Mouse (Mus musculus) midbrain, embryonic 13.5 days (tissue): Measurements from ENCODE around the gene 1700021F05Rik. TPM values are rescaled to one million over a fixed set of nuclear protein-coding genes. Genes with fewer than 3 reads are reported as not detected.

Experiments
- ATAC-seq: fragments of 200-750 bp; cut with Nextera tagmentation; 2 replicates; pipeline ENCODE4 v1.8.0; 2017; ENCODE audit warnings: mild to moderate bottlenecking, moderate TSS enrichment, moderate library complexity
- H3K27ac ChIP-seq: fragments of 300-500 bp; sonication (generic); 2 replicates; pipeline ENCODE4 v1.5.1; 2015; ENCODE audit warnings: inconsistent platforms, mild to moderate bottlenecking, moderate library complexity
- H3K27me3 ChIP-seq: fragments of 300-500 bp; sonication (generic); 2 replicates; pipeline ENCODE4 v1.6.1; 2015; ENCODE audit warnings: mild to moderate bottlenecking, inconsistent platforms
- H3K36me3 ChIP-seq: fragments of 300-500 bp; sonication (generic); 2 replicates; pipeline ENCODE4 v1.6.1; 2015; ENCODE audit warnings: mild to moderate bottlenecking, inconsistent platforms
- H3K4me1 ChIP-seq: fragments of 300-500 bp; sonication (generic); replicated peaks from 2 replicates; pipeline ENCODE4 v1.6.1; 2015; ENCODE audit warnings: inconsistent platforms
- H3K4me2 ChIP-seq: fragments of 300-500 bp; sonication (generic); replicated peaks from 2 replicates; pipeline ENCODE4 v1.6.1; 2015; ENCODE audit warnings: moderate library complexity, mild to moderate bottlenecking, inconsistent platforms
- H3K4me3 ChIP-seq: fragments of 300-500 bp; sonication (generic); replicated peaks from 2 replicates; pipeline ENCODE4 v1.5.1; 2015; ENCODE audit warnings: mild to moderate bottlenecking, inconsistent platforms
- H3K9ac ChIP-seq: fragments of 300-500 bp; sonication (generic); replicated peaks from 2 replicates; pipeline ENCODE4 v1.6.1; 2015; ENCODE audit warnings: mild to moderate bottlenecking, inconsistent platforms
- H3K9me3 ChIP-seq: fragments of 300-500 bp; sonication (generic); 2 replicates; pipeline ENCODE4 v1.6.1; 2016; ENCODE audit warnings: mild to moderate bottlenecking, inconsistent platforms
- WGBS: fragments of 180-500 bp; shearing (Covaris S2); methylation state at CpG from one replicate; pipeline ENCODE4 v1.1.7; 2015; 5-methylcytosine and 5-hydroxymethylcytosine counted together
- polyA plus RNA-seq: library from polyadenylated mRNA; unstranded; fragments of >200 nt; fragmentation: Nextera tagmentation; extraction: Ambion mirVana; gene quantifications from 2 replicates; pipeline ENCODE4 v1.2.1, GENCODE M21; 2015

Gene 1700021F05Rik
- 68.4 and 70.7 TPM in 2 replicates for polyA plus RNA-seq

DNA sequence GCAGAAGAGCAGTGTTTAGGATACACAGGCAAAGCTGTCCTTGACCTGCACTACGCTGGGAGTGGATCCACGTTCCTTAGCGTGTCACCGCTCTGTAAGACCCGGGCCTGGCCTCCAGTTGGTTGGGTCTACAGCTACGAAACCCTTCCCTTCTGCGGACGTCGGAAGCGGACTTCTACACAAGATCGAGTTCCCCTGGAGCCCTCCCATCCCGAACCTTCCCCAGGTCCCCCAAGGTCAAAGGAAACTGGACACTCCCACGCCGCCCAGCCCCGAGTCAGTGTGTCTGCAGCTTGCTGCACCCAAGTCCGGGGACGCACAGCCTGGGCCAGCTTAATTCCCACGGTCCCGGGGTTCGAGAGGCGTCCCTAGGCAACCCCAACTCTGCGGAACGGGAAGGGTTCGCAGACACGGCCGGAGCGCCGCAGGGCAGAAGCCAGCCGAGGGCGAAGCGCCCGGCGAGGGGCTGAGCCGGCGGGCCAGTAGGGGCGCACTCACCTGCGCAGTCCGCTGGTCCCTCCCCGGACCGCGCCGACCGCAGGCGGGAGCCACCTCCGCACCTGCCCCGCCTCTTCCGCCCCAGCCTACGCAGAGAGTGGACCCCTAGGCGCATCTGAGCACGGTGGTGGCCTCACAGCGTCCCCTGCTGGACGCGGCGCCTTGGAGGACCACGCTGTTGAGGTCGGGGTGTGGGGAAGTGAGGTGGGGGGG lies at the start of gene 1700021F05Rik:
1700021F05Rik (minus strand) TSS at position 553 of the 711 bp plus-strand sequence.
- ATAC-seq, result peak; percentile 100
- H3K9ac ChIP-seq, result peak within 1 kb of the TSS; percentile 86
- peak within 1 kb of the TSS; percentile 73 for H3K4me2 ChIP-seq
- H3K4me3 ChIP-seq, result peak within 1 kb of the TSS; percentile 72
- no peaks in the 10 kb centered on the region for H3K27me3 ChIP-seq
- H3K9me3 ChIP-seq, result no peaks in the 10 kb centered on the region
- peak within 1 kb of the TSS; percentile 59 for H3K27ac ChIP-seq
- H3K4me1 ChIP-seq, result peaks cover 15% of the 10 kb centered on the region
- H3K36me3 ChIP-seq, result peaks cover 10% of the 10 kb centered on the region
- under 1% methylated on average over 52 of the region's 56 CpGs for WGBS

DNA sequence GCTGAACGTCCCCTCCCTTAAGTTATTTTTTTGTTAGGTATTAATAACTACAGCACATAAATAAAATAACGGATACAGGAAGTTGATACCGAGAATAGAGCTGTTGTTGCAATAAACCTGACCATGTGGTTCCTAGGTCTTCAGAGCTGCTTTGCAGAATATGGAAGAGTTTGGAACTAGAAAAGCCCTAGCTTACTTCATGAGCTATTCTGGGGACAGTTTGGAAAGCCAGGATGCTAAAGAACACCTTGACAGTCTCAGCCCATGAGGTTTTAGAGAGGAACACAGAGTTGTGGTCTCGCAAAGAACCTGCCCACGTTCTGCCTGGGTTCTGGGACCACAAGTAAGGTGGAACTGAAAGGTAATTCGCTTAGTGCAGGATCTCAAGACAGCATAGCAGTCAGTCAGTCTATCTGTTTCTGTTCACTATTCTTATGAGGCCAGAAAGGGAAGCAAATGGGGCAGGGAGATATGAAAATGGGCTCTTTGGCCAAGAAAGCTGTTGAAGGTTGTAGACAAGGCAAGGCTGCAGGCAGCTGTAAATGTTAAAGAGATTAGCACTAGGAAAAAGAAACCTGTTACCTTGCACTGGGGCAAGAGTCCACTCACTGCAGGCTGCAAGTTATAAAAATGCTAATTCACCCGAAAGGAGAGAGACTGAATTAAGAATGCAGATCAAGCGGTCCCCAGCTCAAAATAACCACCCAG lies 47.8 kb upstream of the 1700021F05Rik start:
- Histone ChIP-seq H3K4me1 (peaks cover 5% of the 10 kb centered on the region; the same call in 1 of the 2 replicates), H3K27me3 (no peaks in the 10 kb centered on the region), H3K27ac (no peak overlapping the region), H3K9ac (no peak overlapping the region), H3K4me2 (no peak overlapping the region), H3K9me3 (no peaks in the 10 kb centered on the region), H3K36me3 (peaks cover 15% of the 10 kb centered on the region), H3K4me3 (no peak overlapping the region)
- ATAC-seq, result no peak
- 70% methylated on average over 8 of the region's 8 CpGs for WGBS

DNA sequence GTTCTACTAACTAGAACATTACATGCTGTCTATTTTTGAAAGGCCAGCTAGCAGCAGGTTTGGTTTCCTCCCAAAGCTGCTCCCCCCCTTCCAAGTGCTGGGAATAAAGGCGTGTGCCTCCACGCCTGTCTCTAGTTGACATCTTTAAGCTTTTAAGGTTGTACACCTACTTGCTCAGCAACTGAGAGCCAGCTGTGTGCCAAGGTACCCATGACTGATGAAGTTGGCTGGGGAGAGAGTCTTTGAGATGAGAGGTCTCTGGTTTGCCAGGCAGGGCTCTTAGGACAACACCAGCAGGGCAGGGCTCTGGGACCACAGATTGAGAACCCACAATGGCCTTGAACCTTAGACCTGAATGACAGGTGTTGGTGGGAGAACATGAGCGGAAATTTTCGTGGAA lies 43.7 kb upstream of the 1700021F05Rik start:
- H3K4me1 ChIP-seq, result peaks cover 28% of the 10 kb centered on the region
- H3K9me3 ChIP-seq, result no peaks in the 10 kb centered on the region
- H3K4me2 ChIP-seq, result no peak overlapping the region
- no peaks in the 10 kb centered on the region for H3K27me3 ChIP-seq
- H3K9ac ChIP-seq, result no peak overlapping the region
- peaks cover 29% of the 10 kb centered on the region for H3K36me3 ChIP-seq
- H3K4me3 ChIP-seq, result no peak overlapping the region
- no peak overlapping the region for H3K27ac ChIP-seq
- ATAC-seq, result no peak
- 90% methylated on average over 4 of the region's 4 CpGs for WGBS

DNA sequence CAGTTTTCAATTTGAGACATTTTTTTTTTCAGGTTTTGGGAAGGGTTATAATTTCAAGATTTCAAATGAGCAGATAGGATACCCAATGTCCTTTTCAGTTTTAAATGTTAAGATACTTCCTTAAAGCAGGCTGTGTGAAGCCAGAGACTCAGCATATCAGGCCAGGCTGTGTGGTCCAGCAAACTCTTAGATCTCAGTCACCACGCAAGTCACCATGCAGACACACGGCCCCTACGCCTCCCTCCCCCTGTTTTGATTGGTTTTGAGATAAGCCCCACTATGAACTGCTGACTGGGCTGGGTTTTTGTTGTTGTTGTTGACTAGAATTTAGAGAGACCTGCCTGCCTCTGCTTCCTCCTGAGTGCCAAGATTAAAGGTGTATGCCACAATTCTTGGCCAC lies 40.5 kb upstream of the 1700021F05Rik start:
- Histone ChIP-seq H3K9me3 (no peaks in the 10 kb centered on the region), H3K4me2 (peak overlapping the region; percentile 77), H3K4me3 (peak overlapping the region; percentile 66), H3K27me3 (peaks cover 15% of the 10 kb centered on the region), H3K4me1 (peaks cover 35% of the 10 kb centered on the region), H3K36me3 (peaks cover 29% of the 10 kb centered on the region), H3K9ac (peak overlapping the region; percentile 98), H3K27ac (peak overlapping the region; percentile 99)
- ATAC-seq, result no peak
- 19% methylated on average over 3 of the region's 3 CpGs for WGBS

DNA sequence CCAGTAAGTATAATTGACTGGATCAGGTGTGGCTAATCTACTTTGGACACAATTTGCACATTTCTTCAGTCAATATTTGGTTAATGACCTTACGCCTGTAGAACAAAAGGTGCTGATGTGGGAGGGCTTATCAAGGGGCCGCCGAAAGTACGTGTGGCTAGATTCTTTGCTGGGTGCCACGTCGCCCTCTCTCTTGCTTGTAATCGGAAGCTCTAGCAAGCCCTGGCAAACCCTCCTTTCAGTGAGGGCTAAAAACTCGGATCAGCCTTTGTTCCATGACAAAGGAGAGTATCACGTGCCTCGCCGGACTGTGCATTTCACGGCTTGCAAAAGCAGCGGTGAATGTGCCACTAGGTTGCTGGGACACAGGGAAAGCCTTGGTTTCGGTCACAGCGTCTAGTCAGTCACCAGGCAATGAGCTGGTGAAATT lies 39.9 kb upstream of the 1700021F05Rik start:
- Histone ChIP-seq H3K27me3 (peaks cover 21% of the 10 kb centered on the region), H3K27ac (peak overlapping the region; percentile 99), H3K4me1 (peaks cover 35% of the 10 kb centered on the region), H3K4me3 (peak overlapping the region; percentile 66), H3K9me3 (no peaks in the 10 kb centered on the region), H3K4me2 (peak overlapping the region; percentile 77), H3K36me3 (peaks cover 29% of the 10 kb centered on the region), H3K9ac (peak overlapping the region; percentile 98)
- ATAC-seq, result peak; percentile 60
- WGBS, result 0% methylated on average over 15 of the region's 15 CpGs

DNA sequence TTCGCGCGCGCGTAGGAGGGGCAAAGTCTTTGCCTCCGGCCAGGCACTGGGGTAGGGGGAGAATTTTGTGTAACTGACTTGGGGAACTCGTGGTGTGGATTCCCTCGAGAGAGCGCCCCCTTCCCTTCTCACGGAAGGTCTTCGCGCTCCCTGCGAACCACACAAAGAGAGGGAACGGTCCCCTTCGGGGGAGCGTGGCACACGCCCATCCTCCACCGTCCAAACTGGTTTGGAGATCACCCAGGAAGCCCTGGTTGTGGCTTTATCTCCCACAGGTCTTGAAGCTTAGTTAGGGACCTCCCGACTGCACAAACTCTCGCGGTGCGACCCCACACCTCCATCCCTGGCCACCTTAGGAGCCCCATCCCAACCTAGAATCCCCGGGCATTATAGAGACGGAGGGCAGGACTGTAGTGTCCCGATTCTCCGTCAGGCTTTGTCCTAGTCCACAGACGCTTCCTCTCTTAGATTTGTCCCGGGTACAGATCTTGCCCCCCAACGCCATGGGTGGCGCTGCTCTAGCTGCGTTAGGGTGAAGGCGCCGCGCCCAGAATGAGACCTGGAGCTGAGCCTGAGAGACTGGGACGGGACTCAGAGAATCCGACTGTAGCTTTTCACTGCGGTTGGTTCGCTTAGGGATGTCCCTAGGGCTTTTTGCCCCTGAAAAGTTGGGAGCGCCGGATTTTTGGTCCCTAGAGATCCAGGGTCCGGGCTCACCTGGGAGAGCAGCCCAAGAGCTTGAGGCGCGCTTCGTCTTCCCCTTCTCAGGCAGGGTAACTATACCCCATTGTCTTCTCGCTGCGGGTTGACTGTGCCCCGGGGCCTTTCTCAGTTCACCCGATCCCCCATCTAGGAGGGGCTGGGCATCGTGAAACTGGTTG lies 38.8 kb upstream of the 1700021F05Rik start:
- Histone ChIP-seq H3K9me3 (no peaks in the 10 kb centered on the region), H3K36me3 (peaks cover 24% of the 10 kb centered on the region), H3K4me3 (peak overlapping the region; percentile 66), H3K27me3 (peaks cover 22% of the 10 kb centered on the region), H3K27ac (peak overlapping the region; percentile 99), H3K4me1 (peaks cover 35% of the 10 kb centered on the region), H3K9ac (peak overlapping the region; percentile 98), H3K4me2 (peak overlapping the region; percentile 77)
- ATAC-seq, result peak; percentile 43
- WGBS, result under 1% methylated on average over 49 of the region's 49 CpGs

DNA sequence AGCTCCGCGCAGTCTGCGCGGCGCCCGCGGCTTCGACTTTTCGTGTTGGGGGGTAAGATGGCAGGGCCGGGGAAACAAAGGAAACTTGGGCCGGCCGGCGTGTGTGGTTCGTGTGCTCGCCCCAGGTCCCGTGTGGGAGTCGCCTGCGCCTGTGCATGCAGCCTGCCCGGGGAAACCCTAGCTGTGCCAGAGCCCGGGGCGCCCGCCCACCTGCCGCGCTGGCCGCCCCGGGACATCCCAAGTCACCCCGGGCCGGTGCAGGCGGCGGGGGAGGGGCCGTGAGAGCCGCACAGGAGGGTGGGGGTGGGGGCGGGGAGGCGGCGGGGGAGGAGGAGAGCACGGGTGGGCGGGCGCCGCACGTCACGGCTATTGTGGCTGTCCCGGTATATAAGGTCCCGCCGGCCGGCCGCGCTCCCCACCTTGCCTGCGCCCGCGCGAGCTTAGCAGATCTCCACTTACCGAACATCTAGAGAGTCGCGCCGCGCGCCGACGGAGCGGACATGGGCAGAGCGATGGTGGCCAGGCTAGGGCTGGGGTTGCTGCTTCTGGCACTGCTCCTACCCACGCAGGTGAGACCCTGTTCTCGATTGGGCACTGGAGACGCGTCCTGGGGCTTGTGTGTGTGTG lies 38.1 kb upstream of the 1700021F05Rik start:
- H3K4me3 ChIP-seq, result peak overlapping the region; percentile 66
- no peaks in the 10 kb centered on the region for H3K9me3 ChIP-seq
- peak; percentile 85 for ATAC-seq
- peak overlapping the region; percentile 77 for H3K4me2 ChIP-seq
- H3K4me1 ChIP-seq, result peaks cover 35% of the 10 kb centered on the region
- 0% methylated on average over 47 of the region's 65 CpGs for WGBS
- H3K27me3 ChIP-seq, result peaks cover 22% of the 10 kb centered on the region
- peaks cover 16% of the 10 kb centered on the region for H3K36me3 ChIP-seq
- peak overlapping the region; percentile 98 for H3K9ac ChIP-seq
- peak overlapping the region; percentile 99 for H3K27ac ChIP-seq

DNA sequence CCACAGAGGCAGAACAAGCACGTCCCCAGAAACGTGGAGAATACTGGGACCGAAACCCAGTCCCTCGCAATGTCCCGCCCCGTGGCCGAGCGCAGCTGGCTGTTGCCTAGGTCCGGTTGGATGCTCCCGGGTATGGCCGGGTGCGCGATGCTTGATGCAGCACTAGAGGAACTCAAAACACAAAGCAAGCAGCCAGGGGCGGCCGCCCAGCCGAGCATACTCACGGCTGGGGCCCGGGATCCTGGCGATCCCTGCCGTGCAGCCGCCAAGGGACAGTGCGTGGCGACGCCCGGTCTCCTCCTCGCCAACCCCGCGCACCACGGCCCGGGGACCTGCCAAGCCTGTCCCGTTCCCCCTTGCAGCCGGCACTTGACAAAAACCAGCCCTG lies 37.6 kb upstream of the 1700021F05Rik start:
- Histone ChIP-seq H3K4me1 (peaks cover 34% of the 10 kb centered on the region), H3K4me2 (peak overlapping the region; percentile 77), H3K36me3 (peaks cover 11% of the 10 kb centered on the region), H3K4me3 (peak overlapping the region; percentile 66), H3K27me3 (peaks cover 22% of the 10 kb centered on the region), H3K9ac (peak overlapping the region; percentile 98), H3K27ac (peak overlapping the region; percentile 99), H3K9me3 (no peaks in the 10 kb centered on the region)
- peak; percentile 55 for ATAC-seq
- WGBS, result under 1% methylated on average over 29 of the region's 32 CpGs

DNA sequence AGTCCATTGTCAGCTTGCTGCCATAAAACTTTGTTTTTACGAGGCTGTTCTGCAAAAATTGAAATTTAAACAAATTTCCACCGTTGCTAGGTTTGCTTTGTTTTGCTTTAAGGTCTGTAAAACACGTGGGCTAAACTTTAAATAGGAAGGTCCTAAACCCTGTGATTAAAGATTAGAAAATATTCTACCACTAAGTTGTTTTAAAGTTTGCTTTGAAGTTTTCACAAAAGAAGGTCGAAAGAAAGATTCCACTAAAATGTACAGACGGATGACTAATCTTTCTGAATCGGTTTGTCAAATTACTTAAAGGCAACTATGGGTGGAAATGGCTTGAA lies 37.2 kb upstream of the 1700021F05Rik start, which contains the start of gene Cd24a:
Cd24a (plus strand) TSS at position 288 of the 335 bp plus-strand sequence.
- under 1% methylated on average over 6 of the region's 6 CpGs for WGBS
- peak within 1 kb of the TSS; percentile 98 for H3K9ac ChIP-seq
- peak within 1 kb of the TSS; percentile 99 for H3K27ac ChIP-seq
- H3K4me1 ChIP-seq, result peaks cover 30% of the 10 kb centered on the region
- ATAC-seq, result no peak
- no peaks in the 10 kb centered on the region for H3K9me3 ChIP-seq
- H3K4me3 ChIP-seq, result peak within 1 kb of the TSS; percentile 66
- peak within 1 kb of the TSS; percentile 77 for H3K4me2 ChIP-seq
- H3K27me3 ChIP-seq, result peaks cover 22% of the 10 kb centered on the region
- H3K36me3 ChIP-seq, result peaks cover 7% of the 10 kb centered on the region

DNA sequence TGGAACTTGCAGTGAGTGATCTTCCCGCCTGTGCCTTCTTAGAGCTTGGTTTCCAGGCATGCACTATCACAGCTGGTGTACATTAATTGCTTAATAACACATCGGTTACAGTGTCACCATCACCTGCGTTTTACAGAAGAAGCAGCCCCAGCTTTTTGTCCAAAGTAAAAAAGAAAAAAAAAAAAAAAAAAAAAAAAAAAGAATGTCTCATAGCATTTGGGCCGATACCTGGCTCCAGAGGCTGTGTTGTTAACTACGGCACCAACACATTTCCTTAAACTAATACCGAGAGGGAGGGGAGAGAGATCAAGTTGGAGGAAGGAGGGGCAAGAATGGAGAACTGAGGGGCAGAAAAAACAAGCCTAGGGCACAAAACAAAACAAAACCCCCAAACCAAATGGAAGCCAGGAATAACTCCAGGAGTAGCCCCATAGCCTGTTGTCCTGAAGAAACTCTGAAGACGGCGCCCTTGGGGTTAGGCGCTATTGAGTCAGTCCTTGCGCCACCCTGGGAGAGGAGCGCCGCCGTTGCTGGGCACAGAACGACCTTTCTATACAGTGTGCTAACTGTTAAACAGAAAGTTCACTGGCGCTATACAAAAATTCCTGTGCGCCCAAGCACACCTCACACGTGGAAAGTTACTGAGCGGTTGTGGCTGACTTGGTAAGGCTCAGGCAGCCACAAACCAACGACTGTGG lies 36.7 kb upstream of the 1700021F05Rik start:
- H3K9me3 ChIP-seq, result no peaks in the 10 kb centered on the region
- no peak overlapping the region for H3K27ac ChIP-seq
- H3K4me1 ChIP-seq, result peaks cover 26% of the 10 kb centered on the region
- 0 out of 2 replicates have a peak overlapping the region, but pooled peaks have one; percentile 5 for H3K9ac ChIP-seq
- peak overlapping the region; percentile 66 for H3K4me3 ChIP-seq
- 18% methylated on average over 19 of the region's 19 CpGs for WGBS
- peak overlapping the region; percentile 77 for H3K4me2 ChIP-seq
- H3K36me3 ChIP-seq, result peaks cover 2% of the 10 kb centered on the region
- no peak for ATAC-seq
- peaks cover 22% of the 10 kb centered on the region for H3K27me3 ChIP-seq

DNA sequence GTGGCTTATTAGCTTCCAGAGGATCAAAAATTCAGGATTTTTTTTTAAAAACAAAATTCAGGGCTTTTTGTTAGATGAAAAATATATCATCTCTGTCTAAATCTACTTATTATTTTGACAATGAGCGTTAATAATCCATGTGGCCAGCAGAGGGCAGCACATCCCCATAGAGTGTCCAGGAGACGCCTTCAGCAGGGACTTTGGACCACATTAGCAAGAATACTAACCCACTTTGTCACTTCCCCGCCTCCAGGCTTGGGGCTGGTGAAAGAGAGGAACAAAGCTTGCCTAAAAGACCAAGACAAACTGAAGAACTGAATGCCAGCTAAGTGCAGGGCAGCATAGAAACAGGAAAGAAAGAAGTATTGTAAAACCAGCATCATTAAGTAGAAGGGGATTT lies 34.2 kb upstream of the 1700021F05Rik start:
- Histone ChIP-seq H3K4me3 (no peak overlapping the region), H3K4me1 (peaks cover 12% of the 10 kb centered on the region), H3K9ac (no peak overlapping the region), H3K27me3 (peaks cover 22% of the 10 kb centered on the region), H3K4me2 (no peak overlapping the region), H3K27ac (no peak overlapping the region), H3K9me3 (no peaks in the 10 kb centered on the region), H3K36me3 (no peaks in the 10 kb centered on the region)
- WGBS, result 1% methylated on average over 3 of the region's 3 CpGs
- no peak for ATAC-seq
